Mouse (Mus musculus): ENCODE results near the gene Chrnb2. TPM values are rescaled to one million over a fixed set of nuclear protein-coding genes. Genes with fewer than 3 reads are reported as not detected.

Chrnb2 gene
- polyA plus RNA-seq, 1 experiment from 2014 or later, result 1.1 TPM

DNA sequence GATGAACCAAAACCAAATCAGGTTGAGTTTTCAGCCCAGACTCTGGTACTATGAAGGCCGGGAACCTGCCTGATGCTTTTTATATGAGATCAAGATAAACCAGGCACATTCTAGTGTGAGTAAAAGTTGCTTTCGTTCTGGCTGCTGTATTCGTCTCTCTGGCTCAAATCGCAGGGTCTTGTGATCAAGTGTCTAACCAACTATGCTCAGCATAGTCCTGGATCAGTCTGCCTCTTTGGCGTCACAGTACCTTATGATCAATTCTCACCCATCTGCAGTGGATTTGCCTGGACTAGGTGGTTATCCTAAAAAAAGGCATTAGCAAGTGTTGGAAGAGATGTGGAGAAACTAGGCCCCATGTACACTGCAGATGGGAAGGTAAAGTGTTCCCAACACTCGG, 60.4 kb downstream of the Chrnb2 start:
- Histone ChIP-seq H3K4me3 (no peak overlapping the region), H3K9ac (no peak overlapping the region), H3K4me2 (no peak overlapping the region), H3K27ac (no peak overlapping the region), H3K4me1 (peaks cover 5% of the 10 kb centered on the region; the same call in 1 of the 2 replicates), H3K27me3 (peaks cover 7% of the 10 kb centered on the region; the same call in 1 of the 2 replicates), H3K9me3 (no peaks in the 10 kb centered on the region), H3K36me3 (no peaks in the 10 kb centered on the region)
- no peak for ATAC-seq (ENCODE audit: insufficient number of reproducible peaks, insufficient read depth, low FRiP score, low TSS enrichment, low read depth)
- WGBS, result 73% methylated on average over 6 of the region's 6 CpGs

- Histone ChIP-seq H3K4me3 (no peak overlapping the region), H3K9me3 (no peaks in the 10 kb centered on the region), H3K4me1 (peaks cover 5% of the 10 kb centered on the region; the same call in 1 of the 2 replicates), H3K27me3 (peaks cover 7% of the 10 kb centered on the region; the same call in 1 of the 2 replicates), H3K27ac (no peak overlapping the region), H3K4me2 (no peak overlapping the region), H3K36me3 (no peaks in the 10 kb centered on the region), H3K9ac (no peak overlapping the region)
- 37% methylated on average over 3 of the region's 3 CpGs for WGBS
- ATAC-seq (ENCODE audit: insufficient number of reproducible peaks, insufficient read depth, low FRiP score, low TSS enrichment, low read depth), result no peak
These were observed 60.8 kb downstream of the Chrnb2 start for GRCm38 (mm10) chr3:89703596-89703995.

GRCm38 (mm10) chr3:89700461-89700860, 64.0 kb downstream of the Chrnb2 start:
- no peak overlapping the region for H3K9ac ChIP-seq
- H3K4me2 ChIP-seq, result no peak overlapping the region
- H3K27ac ChIP-seq, result no peak overlapping the region
- H3K4me3 ChIP-seq, result no peak overlapping the region
- H3K27me3 ChIP-seq, result peaks cover 5% of the 10 kb centered on the region; the same call in 1 of the 2 replicates
- peaks cover 5% of the 10 kb centered on the region; the same call in 1 of the 2 replicates for H3K4me1 ChIP-seq
- WGBS, result 33% methylated on average over 11 of the region's 11 CpGs
- H3K36me3 ChIP-seq, result no peaks in the 10 kb centered on the region
- H3K9me3 ChIP-seq, result no peaks in the 10 kb centered on the region
- no peak for ATAC-seq (ENCODE audit: insufficient number of reproducible peaks, insufficient read depth, low FRiP score, low TSS enrichment, low read depth)

DNA sequence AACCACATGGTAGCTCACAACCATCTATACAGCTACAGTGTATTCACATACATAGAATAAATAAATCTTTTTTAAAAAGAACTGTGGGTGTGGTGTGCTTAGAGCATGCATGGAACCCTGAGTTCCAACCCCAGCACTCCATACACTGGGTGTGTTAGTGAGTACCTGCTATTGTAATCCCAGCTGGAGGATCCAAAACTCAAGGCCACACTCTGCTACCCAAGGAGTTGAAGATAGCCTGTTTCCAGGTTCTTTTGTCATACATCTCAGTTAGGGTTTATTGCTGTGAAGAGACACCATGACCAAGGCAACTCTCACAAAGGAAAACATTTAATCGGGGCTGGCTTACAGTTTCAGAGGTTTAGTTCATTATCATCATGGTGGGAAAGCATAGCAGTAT, 65.5 kb downstream of the Chrnb2 start:
- Histone ChIP-seq H3K27ac (no peak overlapping the region), H3K9ac (no peak overlapping the region), H3K27me3 (0 out of 2 replicates have a peak, but pooled peaks cover 4% of the 10 kb centered on the region), H3K4me2 (no peak overlapping the region), H3K4me1 (peaks cover 5% of the 10 kb centered on the region; the same call in 1 of the 2 replicates), H3K9me3 (no peaks in the 10 kb centered on the region), H3K36me3 (no peaks in the 10 kb centered on the region), H3K4me3 (no peak overlapping the region)
- no peak for ATAC-seq (ENCODE audit: insufficient number of reproducible peaks, insufficient read depth, low FRiP score, low TSS enrichment, low read depth)
- WGBS, result 84% methylated on average over 1 of the region's 1 CpGs

Other genes with a start within 250 kb of the Chrnb2 start
- 1.5 and 1.7 TPM in 2 replicates for gene Kcnn3, start 244.5 kb downstream of the Chrnb2 start, polyA plus RNA-seq (2015; fragmentation: Nextera tagmentation; extraction: Ambion mirVana)
- gene Adar, start 49.6 kb downstream of the Chrnb2 start, polyA plus RNA-seq (2015; fragmentation: Nextera tagmentation; extraction: Ambion mirVana), result 11.8 and 12.8 TPM in 2 replicates
- 13.2 and 14.2 TPM in 2 replicates for gene Ube2q1, start 9.0 kb upstream of the Chrnb2 start, polyA plus RNA-seq (2015; fragmentation: Nextera tagmentation; extraction: Ambion mirVana)
- gene She, start 66.7 kb upstream of the Chrnb2 start, polyA plus RNA-seq (2015; fragmentation: Nextera tagmentation; extraction: Ambion mirVana), result 2.8 and 3.2 TPM in 2 replicates
- gene Il6ra, start 148.6 kb upstream of the Chrnb2 start, polyA plus RNA-seq (2015; fragmentation: Nextera tagmentation; extraction: Ambion mirVana), result 0.83 and 1.6 TPM in 2 replicates
- gene Atp8b2, start 198.9 kb upstream of the Chrnb2 start, polyA plus RNA-seq (2015; fragmentation: Nextera tagmentation; extraction: Ambion mirVana), result 16.8 and 17.8 TPM in 2 replicates
- gene Hax1, start 234.1 kb upstream of the Chrnb2 start, polyA plus RNA-seq (2015; fragmentation: Nextera tagmentation; extraction: Ambion mirVana), result 169 and 173 TPM in 2 replicates

Measured in embryonic facial prominence, embryonic 13.5 days (tissue).